Mouse (Mus musculus) MEL (cell line): Measurements from ENCODE around the gene Wdr61. TPM values are rescaled to one million over a fixed set of nuclear protein-coding genes. Genes with fewer than 3 reads are reported as not detected.

Experiments used
- DNase-seq: peaks from one replicate; pipeline ENCODE4 v3.0.0; 2011; ENCODE audit warnings: low read depth, low spot score
- H3K27ac ChIP-seq: 2 replicates; pipeline ENCODE4 v1.5.1; 2012; ENCODE audit warnings: low read depth, mild to moderate bottlenecking, control low read depth, low read length, moderate library complexity; ENCODE audit not compliant: control insufficient read depth
- H3K27me3 ChIP-seq, 2 experiments: fragments of 150-350 bp in 1 of 2; sonication (generic) in 1 of 2; 2 replicates each; pipeline ENCODE4 v1.6.1; 2012; ENCODE audit warnings: low read length in 2 of 2, mild to moderate bottlenecking in 2 of 2, improper control_type of control experiment in 1 of 2, moderate library complexity in 1 of 2; ENCODE audit not compliant: insufficient read depth in 2 of 2, control insufficient read depth in 1 of 2
- H3K36me3 ChIP-seq, 2 experiments: 2 replicates each; pipeline ENCODE4 v1.6.1; 2012 to 2014; ENCODE audit warnings: low read length in 2 of 2, improper control_type of control experiment in 1 of 2, inconsistent platforms in 1 of 2, mild to moderate bottlenecking in 1 of 2; ENCODE audit not compliant: insufficient read depth in 2 of 2, control insufficient read depth in 1 of 2
- H3K4me1 ChIP-seq, 2 experiments: fragments of 150-350 bp in 1 of 2; sonication (generic) in 1 of 2; 2 replicates each; pipeline ENCODE4 v1.6.1; 2012; ENCODE audit warnings: low read length in 2 of 2, improper control_type of control experiment in 1 of 2, mild to moderate bottlenecking in 1 of 2; ENCODE audit not compliant: insufficient read depth in 2 of 2, control insufficient read depth in 1 of 2
- H3K4me3 ChIP-seq, 2 experiments: fragments of 150-350 bp in 1 of 2; sonication (generic) in 1 of 2; 2 replicates each; pipeline ENCODE4 v1.5.1; 2012; ENCODE audit warnings: low read depth in 2 of 2, low read length in 2 of 2, mild to moderate bottlenecking in 2 of 2, moderate library complexity in 2 of 2, control low read depth in 1 of 2, improper control_type of control experiment in 1 of 2; ENCODE audit not compliant: control insufficient read depth in 1 of 2, insufficient read depth in 1 of 2
- H3K79me2 ChIP-seq: 2 replicates; pipeline ENCODE4 v1.6.1; 2012; ENCODE audit warnings: mild to moderate bottlenecking, low read length, moderate library complexity; ENCODE audit not compliant: control insufficient read depth, poor library complexity, insufficient read depth
- H3K9ac ChIP-seq: 2 replicates; pipeline ENCODE4 v1.6.1; 2012; ENCODE audit warnings: low read depth, mild to moderate bottlenecking, control low read depth, low read length, moderate library complexity; ENCODE audit not compliant: control insufficient read depth, poor library complexity, severe bottlenecking
- H3K9me3 ChIP-seq: fragments of 150-350 bp; sonication (generic); replicated peaks from 2 replicates; pipeline ENCODE4 v1.6.1; 2012; ENCODE audit warnings: mild to moderate bottlenecking, low read length, improper control_type of control experiment, moderate library complexity; ENCODE audit not compliant: insufficient read depth
- BHLHE40 ChIP-seq: IDR thresholded peaks from 2 replicates; pipeline ENCODE4 v1.6.1; 2012; ENCODE audit warnings: low read depth, mild to moderate bottlenecking, inconsistent platforms, low read length, improper control_type of control experiment, borderline replicate concordance
- CHD1 ChIP-seq: IDR thresholded peaks from 2 replicates; pipeline ENCODE4 v1.6.1; 2012; ENCODE audit warnings: low read depth, mild to moderate bottlenecking, inconsistent platforms, low read length, improper control_type of control experiment
- CTCF ChIP-seq, 3 experiments: IDR thresholded peaks in 2 of 3; conservative IDR thresholded peaks in 1 of 3; 2 replicates each; pipeline ENCODE4 v1.5.1; 2011 to 2012; ENCODE audit warnings: low read length in 3 of 3, low read depth in 2 of 3, mild to moderate bottlenecking in 2 of 3, improper control_type of control experiment in 1 of 3, inconsistent platforms in 1 of 3, mixed read lengths in 1 of 3, moderate library complexity in 1 of 3; ENCODE audit not compliant: control insufficient read depth in 1 of 3, insufficient read depth in 1 of 3, poor library complexity in 1 of 3, severe bottlenecking in 1 of 3
- E2F4 ChIP-seq: IDR thresholded peaks from 2 replicates; pipeline ENCODE4 v1.6.1; 2011; ENCODE audit warnings: low read depth, low read length, improper control_type of control experiment, borderline replicate concordance
- ELF1 ChIP-seq: IDR thresholded peaks from 2 replicates; pipeline ENCODE4 v1.6.1; 2014; ENCODE audit warnings: low read depth, mild to moderate bottlenecking, inconsistent platforms, low read length, improper control_type of control experiment, moderate library complexity
- EP300 ChIP-seq, 2 experiments: IDR thresholded peaks; 2 replicates each; pipeline ENCODE4 v1.6.1; 2011; ENCODE audit warnings: improper control_type of control experiment in 2 of 2, low read length in 2 of 2, low read depth in 1 of 2, mild to moderate bottlenecking in 1 of 2
- ETS1 ChIP-seq: IDR thresholded peaks from 2 replicates; pipeline ENCODE4 v1.6.1; 2012; ENCODE audit warnings: low read depth, mild to moderate bottlenecking, inconsistent platforms, low read length, improper control_type of control experiment, moderate library complexity
- GABPA ChIP-seq: IDR thresholded peaks from 2 replicates; pipeline ENCODE4 v1.6.1; 2012; ENCODE audit warnings: low read depth, mild to moderate bottlenecking, inconsistent platforms, low read length, improper control_type of control experiment, moderate library complexity
- GATA1 ChIP-seq: IDR thresholded peaks from 2 replicates; pipeline ENCODE4 v1.6.1; 2011; ENCODE audit warnings: low read depth, low read length, improper control_type of control experiment
- JUND ChIP-seq: IDR thresholded peaks from 2 replicates; pipeline ENCODE4 v1.6.1; 2011; ENCODE audit warnings: low read depth, mild to moderate bottlenecking, improper control_type of control experiment, low read length
- MAFK ChIP-seq: IDR thresholded peaks from 2 replicates; pipeline ENCODE4 v1.6.1; 2011; ENCODE audit warnings: low read depth, mild to moderate bottlenecking, low read length, improper control_type of control experiment, borderline replicate concordance
- MAX ChIP-seq: IDR thresholded peaks from 2 replicates; pipeline ENCODE4 v1.6.1; 2011; ENCODE audit warnings: low read length, improper control_type of control experiment
- MAZ ChIP-seq: IDR thresholded peaks from 2 replicates; pipeline ENCODE4 v1.6.1; 2012; ENCODE audit warnings: low read depth, mild to moderate bottlenecking, inconsistent platforms, low read length, improper control_type of control experiment
- MEF2A ChIP-seq: IDR thresholded peaks from 2 replicates; pipeline ENCODE4 v1.6.1; 2014; ENCODE audit warnings: low read depth, mild to moderate bottlenecking, inconsistent platforms, low read length, improper control_type of control experiment; ENCODE audit not compliant: poor library complexity, insufficient replicate concordance, severe bottlenecking; ENCODE audit errors: extremely low read depth
- MXI1 ChIP-seq: IDR thresholded peaks from 2 replicates; pipeline ENCODE4 v1.6.1; 2011; ENCODE audit warnings: mild to moderate bottlenecking, low read depth, low read length, improper control_type of control experiment
- MYB ChIP-seq: IDR thresholded peaks from 2 replicates; pipeline ENCODE4 v1.6.1; 2011; ENCODE audit warnings: mild to moderate bottlenecking, low read depth, low read length, improper control_type of control experiment
- NELFE ChIP-seq: IDR thresholded peaks from 2 replicates; pipeline ENCODE4 v1.6.1; 2011; ENCODE audit warnings: low read depth, low read length, improper control_type of control experiment
- NRF1 ChIP-seq: IDR thresholded peaks from 2 replicates; pipeline ENCODE4 v1.6.1; 2014; ENCODE audit warnings: low read depth, mild to moderate bottlenecking, inconsistent platforms, low read length, improper control_type of control experiment, moderate library complexity; ENCODE audit not compliant: poor library complexity, insufficient read depth, severe bottlenecking
- POLR2A ChIP-seq, 2 experiments: IDR thresholded peaks; 2 replicates each; pipeline ENCODE4 v1.6.1; 2011 to 2012; ENCODE audit warnings: low read length in 2 of 2, mild to moderate bottlenecking in 2 of 2, control low read depth in 1 of 2, improper control_type of control experiment in 1 of 2, low read depth in 1 of 2, moderate library complexity in 1 of 2; ENCODE audit not compliant: control insufficient read depth in 1 of 2, insufficient read depth in 1 of 2, poor library complexity in 1 of 2
- RAD21 ChIP-seq: IDR thresholded peaks from 2 replicates; pipeline ENCODE4 v1.6.1; 2011; ENCODE audit warnings: mild to moderate bottlenecking, low read depth, low read length, improper control_type of control experiment
- SIN3A ChIP-seq: IDR thresholded peaks from 2 replicates; pipeline ENCODE4 v1.6.1; 2012; ENCODE audit warnings: low read length, improper control_type of control experiment, inconsistent platforms
- SMC3 ChIP-seq: IDR thresholded peaks from 2 replicates; pipeline ENCODE4 v1.6.1; 2011; ENCODE audit warnings: low read depth, low read length, improper control_type of control experiment
- TAL1 ChIP-seq: IDR thresholded peaks from 2 replicates; pipeline ENCODE4 v1.6.1; 2012; ENCODE audit warnings: mild to moderate bottlenecking, inconsistent platforms, low read length, moderate library complexity, mixed read lengths
- UBTF ChIP-seq: IDR thresholded peaks from 2 replicates; pipeline ENCODE4 v1.6.1; 2012; ENCODE audit warnings: low read depth, mild to moderate bottlenecking, inconsistent platforms, low read length, improper control_type of control experiment, moderate library complexity, borderline replicate concordance; ENCODE audit not compliant: insufficient read depth
- USF1 ChIP-seq: IDR thresholded peaks from 2 replicates; pipeline ENCODE4 v1.6.1; 2014; ENCODE audit warnings: low read depth, mild to moderate bottlenecking, inconsistent platforms, low read length, improper control_type of control experiment, moderate library complexity
- USF2 ChIP-seq, 2 experiments: IDR thresholded peaks; 2 replicates each; pipeline ENCODE4 v1.6.1; 2011 to 2012; ENCODE audit warnings: improper control_type of control experiment in 2 of 2, low read length in 2 of 2, borderline replicate concordance in 1 of 2, inconsistent platforms in 1 of 2, low read depth in 1 of 2, mild to moderate bottlenecking in 1 of 2; ENCODE audit not compliant: insufficient read depth in 1 of 2
- ZC3H11A ChIP-seq: IDR thresholded peaks from 2 replicates; pipeline ENCODE4 v1.6.1; 2012; ENCODE audit warnings: low read depth, mild to moderate bottlenecking, inconsistent platforms, low read length, improper control_type of control experiment
- ZKSCAN1 ChIP-seq: IDR thresholded peaks from 2 replicates; pipeline ENCODE4 v1.6.1; 2012; ENCODE audit warnings: low read depth, mild to moderate bottlenecking, inconsistent platforms, low read length, improper control_type of control experiment, moderate library complexity
- ZMIZ1 ChIP-seq: IDR thresholded peaks from 2 replicates; pipeline ENCODE4 v1.6.1; 2012; ENCODE audit warnings: low read depth, mild to moderate bottlenecking, inconsistent platforms, low read length, improper control_type of control experiment, moderate library complexity
- ZNF384 ChIP-seq: IDR thresholded peaks from 2 replicates; pipeline ENCODE4 v1.6.1; 2012; ENCODE audit warnings: low read depth, mild to moderate bottlenecking, inconsistent platforms, low read length, improper control_type of control experiment
- polyA plus RNA-seq, 2 experiments: library from polyadenylated mRNA; stranded (reverse) in 1 of 2; unstranded in 1 of 2; fragments of >175 nt in 1 of 2; fragments of >200 nt in 1 of 2; gene quantifications; 2 replicates each; pipeline versions ENCODE4 v1.2.1 to v1.2.4; 2012; ENCODE audit warnings: low replicate concordance in 2 of 2, low read depth in 1 of 2; ENCODE audit not compliant: insufficient read length in 2 of 2, insufficient read depth in 1 of 2, missing spikeins in 1 of 2
- total RNA-seq: library from RNA; depleted of rRNA; stranded (reverse); fragments of 300-350 nt; gene quantifications from 2 replicates; pipeline ENCODE4 v1.2.3, GENCODE M21; 2012

Wdr61 gene
- total and polyA plus RNA-seq, 3 experiments: 182 to 217 TPM; not detected in 1

GRCm38 (mm10) chr9:54705561-54705960, 28.8 kb downstream of the Wdr61 start:
- TF ChIP-seq ETS1 (0 out of 2 replicates have a peak, but pooled peaks have one; percentile 18), ELF1 (no peak), USF1 (no peak), GATA1 (0 out of 2 replicates have a peak, but pooled peaks have one; percentile 8), EP300 (IDR thresholded peaks at IDR 0.05; ENCODE audit: low read depth in 1 of 2, low read length in 2 of 2) (peak in 1 of 2 experiments; percentile 25; a peak in 1 of 4 replicates), MAX (no peak), SIN3A (peak; percentile 26; the same call in 1 of the 2 replicates), MAFK (no peak), TAL1 (peak; percentile 23; the same call in 1 of the 2 replicates), MXI1 (0 out of 2 replicates have a peak, but pooled peaks have one; percentile 15)
- Histone ChIP-seq H3K4me1 (peaks cover 39 to 44% of the 10 kb centered on the region in 2 experiments), H3K4me3 (no peak overlapping the region), H3K79me2 (peaks cover 11% of the 10 kb centered on the region), H3K9me3 (no peaks in the 10 kb centered on the region), H3K9ac (no peak overlapping the region), H3K27ac (peak overlapping the region; percentile 19; the same call in 1 of the 2 replicates), H3K36me3 (peaks cover 0 to 49% of the 10 kb centered on the region in 2 experiments; a peak in 3 of 4 replicates), H3K27me3 (no peaks in the 10 kb centered on the region)
- DNase-seq: peak; percentile 64

- Histone ChIP-seq H3K4me3 (no peak overlapping the region), H3K27ac (peak overlapping the region; percentile 85), H3K79me2 (peaks cover 22% of the 10 kb centered on the region), H3K9ac (no peak overlapping the region; the same call in 1 of the 2 replicates), H3K36me3 (peaks cover 0 to 53% of the 10 kb centered on the region in 2 experiments; a peak in 3 of 4 replicates), H3K27me3 (no peaks in the 10 kb centered on the region), H3K9me3 (no peaks in the 10 kb centered on the region), H3K4me1 (peaks cover 41 to 49% of the 10 kb centered on the region in 2 experiments)
- DNase-seq: peak; percentile 90
- no peak for TF ChIP-seq ZKSCAN1
- no peak for TF ChIP-seq CTCF (IDR thresholded peaks at IDR 0.05 in 2 of 3, conservative IDR thresholded peaks at IDR 0.05 in 1 of 3; ENCODE audit: control insufficient read depth in 1 of 3, insufficient read depth in 1 of 3, low read depth in 2 of 3, low read length in 3 of 3, poor library complexity in 1 of 3, severe bottlenecking in 1 of 3)
- no peak for TF ChIP-seq CHD1
- TF ChIP-seq ELF1: 0 out of 2 replicates have a peak, but pooled peaks have one; percentile 15
- peak; percentile 62 for TF ChIP-seq MYB
- TF ChIP-seq NELFE: no peak
- TF ChIP-seq JUND: no peak
- TF ChIP-seq MAZ: no peak
- TF ChIP-seq GABPA: no peak
- TF ChIP-seq NRF1: no peak
- no peak for TF ChIP-seq MEF2A
- no peak for TF ChIP-seq E2F4
- peak; percentile 71; the same call in 1 of the 2 replicates for TF ChIP-seq BHLHE40
- no peak for TF ChIP-seq RAD21
- no peak for TF ChIP-seq ZNF384
- peak; percentile 97 for TF ChIP-seq EP300 (IDR thresholded peaks at IDR 0.05; ENCODE audit: low read depth in 1 of 2, low read length in 2 of 2)
- TF ChIP-seq SIN3A: peak; percentile 92
- TF ChIP-seq POLR2A (IDR thresholded peaks at IDR 0.05; ENCODE audit: control insufficient read depth in 1 of 2, insufficient read depth in 1 of 2, low read depth in 1 of 2, low read length in 2 of 2, poor library complexity in 1 of 2): no peak
- TF ChIP-seq MXI1: peak; percentile 80
- no peak for TF ChIP-seq USF2 (IDR thresholded peaks at IDR 0.05; ENCODE audit: borderline replicate concordance in 1 of 2, insufficient read depth in 1 of 2, low read depth in 1 of 2, low read length in 2 of 2)
- no peak for TF ChIP-seq UBTF
- no peak for TF ChIP-seq SMC3
- no peak for TF ChIP-seq ZMIZ1
- no peak for TF ChIP-seq ZC3H11A
- TF ChIP-seq TAL1: peak; percentile 93
- no peak for TF ChIP-seq USF1
Measured at GRCm38 (mm10) chr9:54704361-54704760, 30.0 kb downstream of the Wdr61 start.
